Mouse (Mus musculus): ENCODE measurements around the gene Crybb1.

Gene Crybb1

GRCm38 (mm10) chr5:112302310-112302709 lies 46.7 kb downstream of the Crybb1 start:
- DNase-seq (ENCODE audit: low spot score): no peak

GRCm38 (mm10) chr5:112305842-112306241 lies 50.2 kb downstream of the Crybb1 start:
- no peak for DNase-seq (ENCODE audit: low spot score)

- DNase-seq (ENCODE audit: low spot score): no peak
Measured at GRCm38 (mm10) chr5:112313222-112313885, 57.7 kb downstream of the Crybb1 start.

GRCm38 (mm10) chr5:112316468-112316867 lies 60.9 kb downstream of the Crybb1 start:
- DNase-seq (ENCODE audit: low spot score): no peak

- no peak for DNase-seq (ENCODE audit: low spot score)
Measured at GRCm38 (mm10) chr5:112317328-112317727, 61.7 kb downstream of the Crybb1 start.

Data from ovary, postnatal 10 days (tissue).